Mouse (Mus musculus) left cerebral cortex, postnatal 10 days (tissue): ENCODE results near the gene Olfr1322. TPM values are rescaled to one million over a fixed set of nuclear protein-coding genes. Genes with fewer than 3 reads are reported as not detected.

Source experiments
- DNase-seq, 2 experiments: peaks; one replicate each; pipeline ENCODE4 v3.0.0; 2021 to 2022; ENCODE audit warnings: low spot score in 2 of 2, mixed read lengths in 1 of 2; ENCODE audit errors: extremely low spot score in 1 of 2
- intact Hi-C: fragments of 180-260 bp; cut with DNase I; formaldehyde crosslinking; loops from one replicate; pipeline ENCODE4 v1.15.1; 2025
- total RNA-seq, 2 experiments: library from RNA; stranded (reverse); gene quantifications; 2 replicates each; pipeline ENCODE4 v1.2.3; 2021

Gene Olfr1322
- not detected for total RNA-seq

DNA sequence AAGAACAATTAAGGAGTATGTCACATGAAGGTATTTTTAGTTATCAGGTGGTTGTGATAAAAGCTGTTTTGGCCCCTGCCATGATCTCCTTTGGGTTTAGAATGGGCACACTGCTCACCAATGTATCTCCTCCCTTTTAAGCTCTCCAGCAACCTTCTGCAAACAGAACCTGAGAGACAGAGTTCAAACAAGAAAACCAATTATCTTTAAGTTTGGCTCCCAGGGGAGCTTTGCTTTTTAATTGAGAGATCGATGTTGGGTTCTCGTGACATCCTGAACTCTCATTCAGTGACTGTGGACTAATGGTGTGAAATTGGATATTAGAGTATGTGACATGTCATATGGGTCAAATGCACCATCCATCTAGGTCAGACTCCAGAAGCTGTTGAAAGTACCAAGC lies at the start of gene Olfr1322:
Olfr1322 (minus strand) TSS at position 101 of the 400 bp plus-strand sequence.
- intact Hi-C loops = no loop called here

DNA sequence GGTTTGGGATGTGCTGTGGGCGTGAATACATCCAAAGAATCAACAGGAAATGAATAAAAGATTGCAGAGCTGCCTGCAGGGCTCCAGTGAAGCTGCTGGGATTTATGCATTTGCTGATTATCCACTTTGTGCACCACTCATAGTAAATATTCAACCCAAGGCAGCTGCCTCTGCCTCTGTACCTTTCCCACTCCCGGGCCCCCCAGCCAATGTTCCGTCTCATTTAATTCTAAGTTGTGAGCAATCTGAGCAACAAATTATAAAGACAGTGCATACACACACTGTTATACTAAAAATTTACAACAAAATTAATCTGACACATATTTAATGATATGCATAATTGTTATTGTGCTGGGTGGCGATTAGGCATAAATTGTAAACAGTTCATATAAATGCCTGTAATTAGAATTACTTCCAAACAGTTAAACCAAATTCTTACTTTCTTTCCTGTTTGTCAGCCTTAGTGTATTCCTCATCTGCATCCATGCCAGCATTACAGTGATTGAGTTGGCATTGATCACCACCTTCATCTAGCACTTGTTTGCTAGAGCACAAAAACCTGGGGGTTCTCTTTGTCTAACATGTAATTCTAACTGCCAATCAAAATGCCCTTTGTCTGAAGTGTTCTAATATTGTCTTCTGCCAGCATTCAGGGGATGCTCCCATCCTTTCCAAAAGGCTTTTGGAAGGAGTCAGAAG lies 13.5 kb downstream of the Olfr1322 start:
- intact Hi-C loops = no loop called here
- no peak for DNase-seq

More for the DNA sequence above, at the start of gene Olfr1322:
- DNase-seq = no peak

Other genes with a start within 250 kb of the Olfr1322 start
- not detected for gene Olfr1320, start 219.2 kb downstream of the Olfr1322 start, total RNA-seq
- gene Olfr1321, start 156.4 kb downstream of the Olfr1322 start, total RNA-seq = not detected
- gene Igsf1, start 93.7 kb downstream of the Olfr1322 start, total RNA-seq = 10 to 100 TPM; 11.3 to 12.0 TPM
- gene Olfr1323, start 127.9 kb upstream of the Olfr1322 start, total RNA-seq = not detected